Mouse (Mus musculus) brain, embryonic 18.5 days (tissue): Measurements from ENCODE around the gene Ccdc187.

ENCODE experiments used
- DNase-seq: peaks from one replicate; pipeline ENCODE4 v3.0.0-alpha.2; 2012; ENCODE audit warnings: low read depth, low spot score

The Ccdc187 gene

GRCm38 (mm10) chr2:26316576-26317246 is 22.4 kb upstream of the Ccdc187 start:
- DNase-seq, result no peak

- no peak for DNase-seq
Measured at GRCm38 (mm10) chr2:26315925-26316311, 21.6 kb upstream of the Ccdc187 start.

GRCm38 (mm10) chr2:26315072-26315924 is 20.9 kb upstream of the Ccdc187 start, which contains the start of gene Gpsm1:
Gene Gpsm1, plus strand, starts transcription at chr2:26315515.
- peak; percentile 65 for DNase-seq

GRCm38 (mm10) chr2:26314281-26315071 is 20.1 kb upstream of the Ccdc187 start:
- DNase-seq, result no peak

- no peak for DNase-seq
Measured at GRCm38 (mm10) chr2:26313394-26313793, 19.0 kb upstream of the Ccdc187 start.

- DNase-seq, result no peak
Measured at GRCm38 (mm10) chr2:26312812-26313211, 18.5 kb upstream of the Ccdc187 start.

GRCm38 (mm10) chr2:26311936-26312335 is 17.6 kb upstream of the Ccdc187 start:
- DNase-seq, result no peak

GRCm38 (mm10) chr2:26309739-26310138 is 15.4 kb upstream of the Ccdc187 start:
- DNase-seq, result no peak

GRCm38 (mm10) chr2:26306702-26307101 is 12.3 kb upstream of the Ccdc187 start:
- no peak for DNase-seq

GRCm38 (mm10) chr2:26305555-26305954 is 11.2 kb upstream of the Ccdc187 start:
- DNase-seq, result no peak

GRCm38 (mm10) chr2:26304711-26305110 is 10.4 kb upstream of the Ccdc187 start:
- no peak for DNase-seq

GRCm38 (mm10) chr2:26302005-26302503 is 7.7 kb upstream of the Ccdc187 start:
- no peak for DNase-seq

GRCm38 (mm10) chr2:26300808-26301174 is 6.4 kb upstream of the Ccdc187 start:
- DNase-seq, result no peak

- no peak for DNase-seq
Measured at GRCm38 (mm10) chr2:26300161-26300807, 5.9 kb upstream of the Ccdc187 start.

GRCm38 (mm10) chr2:26299336-26299735 is 5.0 kb upstream of the Ccdc187 start:
- DNase-seq, result no peak

- DNase-seq, result no peak
Measured at GRCm38 (mm10) chr2:26298856-26299230, 4.5 kb upstream of the Ccdc187 start.

GRCm38 (mm10) chr2:26298208-26298855 is 4.0 kb upstream of the Ccdc187 start:
- DNase-seq, result no peak

- no peak for DNase-seq
Measured at GRCm38 (mm10) chr2:26296606-26297195, 2.3 kb upstream of the Ccdc187 start.

- DNase-seq, result no peak
Measured at GRCm38 (mm10) chr2:26290133-26290532, 4.2 kb downstream of the Ccdc187 start.

- no peak for DNase-seq
Measured at GRCm38 (mm10) chr2:26286391-26286790, 8.0 kb downstream of the Ccdc187 start.

GRCm38 (mm10) chr2:26285804-26286203 is 8.6 kb downstream of the Ccdc187 start:
- DNase-seq, result no peak
